Mouse (Mus musculus) ES-Bruce4 (cell line): ENCODE results near the gene Lrp4.

Experiments used
- CTCF ChIP-seq: IDR thresholded peaks from one replicate; pipeline ENCODE4 v1.8.1; 2011; ENCODE audit warnings: low read depth, low read length
- EP300 ChIP-seq: IDR thresholded peaks from 2 replicates; pipeline ENCODE4 v1.6.1; 2011; ENCODE audit warnings: low read depth, low read length; ENCODE audit not compliant: insufficient read depth
- POLR2A ChIP-seq: IDR thresholded peaks from one replicate; pipeline ENCODE4 v1.8.1; 2011; ENCODE audit warnings: low read length; ENCODE audit not compliant: insufficient read depth

- TF ChIP-seq CTCF (no peak), POLR2A (no peak), EP300 (no peak)
Measured at GRCm38 (mm10) chr2:91480399-91480801, 23.1 kb downstream of the Lrp4 start.
